Mouse (Mus musculus) limb, embryonic 14.5 days (tissue): ENCODE measurements around the gene Entpd8. TPM values are rescaled to one million over a fixed set of nuclear protein-coding genes. Genes with fewer than 3 reads are reported as not detected.

Experiments used
- ATAC-seq: fragments of 200-750 bp; cut with Nextera tagmentation; 2 replicates; pipeline ENCODE4 v1.8.0; 2017; ENCODE audit warnings: low read depth, moderate number of reproducible peaks, moderate TSS enrichment; ENCODE audit not compliant: low FRiP score
- DNase-seq: peaks from one replicate; pipeline ENCODE4 v3.0.0-alpha.2; 2015; ENCODE audit warnings: low spot score
- H3K27ac ChIP-seq: fragments of 300-500 bp; sonication (generic); replicated peaks from 2 replicates; pipeline ENCODE4 v1.5.1; 2014; ENCODE audit warnings: low read depth, mild to moderate bottlenecking, low read length, moderate library complexity, mixed read lengths
- H3K27me3 ChIP-seq: fragments of 300-500 bp; sonication (generic); 2 replicates; pipeline ENCODE4 v1.6.1; 2014; ENCODE audit warnings: low read length, mixed read lengths; ENCODE audit not compliant: control insufficient read depth, insufficient read depth
- H3K36me3 ChIP-seq: fragments of 300-500 bp; sonication (generic); 2 replicates; pipeline ENCODE4 v1.6.1; 2014; ENCODE audit warnings: mild to moderate bottlenecking, low read length, moderate library complexity, mixed read lengths; ENCODE audit not compliant: control insufficient read depth, insufficient read depth
- H3K4me1 ChIP-seq: fragments of 300-500 bp; sonication (generic); 2 replicates; pipeline ENCODE4 v1.6.1; 2014; ENCODE audit warnings: antibody characterized with exemption, low read length, mixed read lengths; ENCODE audit not compliant: control insufficient read depth, insufficient read depth
- H3K4me2 ChIP-seq: fragments of 300-500 bp; sonication (generic); replicated peaks from 2 replicates; pipeline ENCODE4 v1.6.1; 2014; ENCODE audit warnings: low read depth, mild to moderate bottlenecking, low read length, moderate library complexity; ENCODE audit not compliant: severe bottlenecking
- H3K4me3 ChIP-seq: fragments of 300-500 bp; sonication (generic); replicated peaks from 2 replicates; pipeline ENCODE4 v1.5.1; 2014; ENCODE audit warnings: low read length
- H3K9ac ChIP-seq: fragments of 300-500 bp; sonication (generic); 2 replicates; pipeline ENCODE4 v1.6.1; 2014; ENCODE audit warnings: mild to moderate bottlenecking, low read depth, low read length, moderate library complexity; ENCODE audit not compliant: severe bottlenecking
- H3K9me3 ChIP-seq: fragments of 300-500 bp; sonication (generic); 2 replicates; pipeline ENCODE4 v1.6.1; 2016; ENCODE audit warnings: low read length; ENCODE audit not compliant: control insufficient read depth
- POLR2A ChIP-seq: fragments of 200-500 bp; IDR thresholded peaks from 2 replicates; pipeline ENCODE4 v1.8.0; 2012; ENCODE audit warnings: inconsistent platforms, mild to moderate bottlenecking, moderate library complexity, borderline replicate concordance; ENCODE audit not compliant: insufficient read depth, insufficient read length; ENCODE audit errors: extremely low read depth
- WGBS: fragments of 180-500 bp; shearing (Covaris S2); extraction: QIAGEN DNeasy Blood & Tissue Kit; methylation state at CpG from one replicate; pipeline ENCODE4 v1.1.7; 2014; 5-methylcytosine and 5-hydroxymethylcytosine counted together
- polyA plus RNA-seq, 2 experiments: library from polyadenylated mRNA; depleted of rRNA in 1 of 2; stranded (reverse) in 1 of 2; unstranded in 1 of 2; fragments of >200 nt; fragmentation: Nextera tagmentation in 1 of 2; extraction: Ambion mirVana in 1 of 2; gene quantifications; 2 replicates each; pipeline versions ENCODE4 v1.2.1 to v1.2.3; 2012 to 2014

Entpd8 gene
- 0.13 and 0.26 TPM in 2 replicates for polyA plus RNA-seq (2012; rRNA removed)
- polyA plus RNA-seq (2014; fragmentation: Nextera tagmentation; extraction: Ambion mirVana): not detected in 2 replicates

- no peaks in the 10 kb centered on the region for H3K27me3 ChIP-seq
- no peak within 1 kb of the TSS for H3K9ac ChIP-seq
- 56% methylated on average over 5 of the region's 5 CpGs for WGBS
- no peak within 1 kb of the TSS for H3K27ac ChIP-seq
- no peak within 1 kb of the TSS for H3K4me3 ChIP-seq
- H3K4me2 ChIP-seq: no peak within 1 kb of the TSS
- no peaks in the 10 kb centered on the region for H3K4me1 ChIP-seq
- DNase-seq (no peak), ATAC-seq (no peak)
- H3K36me3 ChIP-seq: no peaks in the 10 kb centered on the region
- no peaks in the 10 kb centered on the region for H3K9me3 ChIP-seq
- no peak for TF ChIP-seq POLR2A
These were observed at the start of gene Entpd8 for GRCm38 (mm10) chr2:25080076-25080475. Gene Entpd8 (plus strand): TSS chr2:25080304.

- no peak for TF ChIP-seq POLR2A
- ATAC-seq (no peak), DNase-seq (no peak)
- no peak overlapping the region for H3K27ac ChIP-seq
- no peak overlapping the region for H3K4me3 ChIP-seq
- no peaks in the 10 kb centered on the region for H3K4me1 ChIP-seq
- 82% methylated on average over 4 of the region's 4 CpGs for WGBS
- H3K9ac ChIP-seq: no peak overlapping the region
- no peaks in the 10 kb centered on the region for H3K27me3 ChIP-seq
- no peaks in the 10 kb centered on the region for H3K9me3 ChIP-seq
- H3K36me3 ChIP-seq: no peaks in the 10 kb centered on the region
- no peak overlapping the region for H3K4me2 ChIP-seq
These were observed 45.1 kb upstream of the Entpd8 start for GRCm38 (mm10) chr2:25034994-25035393.

GRCm38 (mm10) chr2:25040089-25040488 lies 40.0 kb upstream of the Entpd8 start:
- H3K36me3 ChIP-seq: no peaks in the 10 kb centered on the region
- H3K27ac ChIP-seq: no peak overlapping the region
- H3K27me3 ChIP-seq: no peaks in the 10 kb centered on the region
- ATAC-seq (no peak), DNase-seq (no peak)
- no peak for TF ChIP-seq POLR2A
- no peak overlapping the region for H3K9ac ChIP-seq
- H3K4me3 ChIP-seq: no peak overlapping the region
- H3K4me1 ChIP-seq: no peaks in the 10 kb centered on the region
- H3K4me2 ChIP-seq: no peak overlapping the region
- WGBS: 81% methylated on average over 5 of the region's 5 CpGs
- H3K9me3 ChIP-seq: no peaks in the 10 kb centered on the region

GRCm38 (mm10) chr2:25050921-25051320 lies 29.2 kb upstream of the Entpd8 start:
- H3K27ac ChIP-seq: no peak overlapping the region
- WGBS: 80% methylated on average over 7 of the region's 7 CpGs

GRCm38 (mm10) chr2:25051450-25051849 lies 28.7 kb upstream of the Entpd8 start:
- H3K36me3 ChIP-seq: no peaks in the 10 kb centered on the region; the same call in 1 of the 2 replicates
- no peak for TF ChIP-seq POLR2A
- H3K9ac ChIP-seq: no peak overlapping the region
- DNase-seq (no peak), ATAC-seq (no peak)
- H3K9me3 ChIP-seq: no peaks in the 10 kb centered on the region
- no peak overlapping the region for H3K27ac ChIP-seq
- no peak overlapping the region for H3K4me2 ChIP-seq
- H3K4me3 ChIP-seq: no peak overlapping the region
- peaks cover 9% of the 10 kb centered on the region for H3K4me1 ChIP-seq
- H3K27me3 ChIP-seq: no peaks in the 10 kb centered on the region
- 84% methylated on average over 8 of the region's 8 CpGs for WGBS

More at GRCm38 (mm10) chr2:25050921-25051320, 29.2 kb upstream of the Entpd8 start:
- Histone ChIP-seq H3K4me2 (no peak overlapping the region), H3K9me3 (no peaks in the 10 kb centered on the region), H3K4me1 (peaks cover 9% of the 10 kb centered on the region), H3K27me3 (no peaks in the 10 kb centered on the region), H3K9ac (no peak overlapping the region), H3K36me3 (no peaks in the 10 kb centered on the region; the same call in 1 of the 2 replicates), H3K4me3 (no peak overlapping the region)
- DNase-seq (no peak), ATAC-seq (no peak)
- no peak for TF ChIP-seq POLR2A

GRCm38 (mm10) chr2:25053101-25053500 lies 27.0 kb upstream of the Entpd8 start:
- H3K27ac ChIP-seq: no peak overlapping the region
- H3K36me3 ChIP-seq: peaks cover 12% of the 10 kb centered on the region; the same call in 1 of the 2 replicates
- no peak overlapping the region for H3K9ac ChIP-seq
- no peaks in the 10 kb centered on the region for H3K27me3 ChIP-seq
- 91% methylated on average over 6 of the region's 6 CpGs for WGBS
- H3K4me1 ChIP-seq: peaks cover 9% of the 10 kb centered on the region
- no peak for ATAC-seq
- no peak for DNase-seq
- no peak for TF ChIP-seq POLR2A
- no peaks in the 10 kb centered on the region for H3K9me3 ChIP-seq
- H3K4me2 ChIP-seq: no peak overlapping the region
- H3K4me3 ChIP-seq: no peak overlapping the region
